Mouse (Mus musculus) A20 (cell line): ENCODE data around the gene Arid5b.

Experiments
- DNase-seq: peaks from one replicate; pipeline ENCODE4 v3.0.0-alpha.2; 2011; ENCODE audit warnings: low read depth, low spot score

Gene Arid5b

GRCm38 (mm10) chr10:68269789-68270188 is 8.8 kb downstream of the Arid5b start:
- DNase-seq: no peak

DNA sequence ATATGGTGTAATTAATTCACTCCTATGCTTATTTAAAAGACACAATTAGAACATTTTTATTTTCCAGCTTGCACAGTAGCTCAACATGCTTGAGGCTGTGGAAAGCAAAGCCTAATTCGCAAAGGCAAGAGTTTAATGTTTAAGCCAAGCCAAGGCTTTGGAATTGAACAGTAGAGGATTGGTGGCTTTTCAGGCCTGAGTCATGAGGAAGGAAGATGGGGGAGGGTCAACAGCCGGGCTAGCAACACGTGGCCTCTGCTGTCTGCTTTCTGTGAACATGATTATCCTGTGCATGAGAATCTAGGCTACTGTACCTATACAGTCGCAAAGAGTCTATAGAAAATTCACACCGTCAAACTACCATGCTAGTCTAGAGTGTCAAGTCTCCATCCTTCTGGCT is 9.9 kb downstream of the Arid5b start:
- DNase-seq: no peak

GRCm38 (mm10) chr10:68263969-68264688 is 14.4 kb downstream of the Arid5b start:
- DNase-seq: no peak

DNA sequence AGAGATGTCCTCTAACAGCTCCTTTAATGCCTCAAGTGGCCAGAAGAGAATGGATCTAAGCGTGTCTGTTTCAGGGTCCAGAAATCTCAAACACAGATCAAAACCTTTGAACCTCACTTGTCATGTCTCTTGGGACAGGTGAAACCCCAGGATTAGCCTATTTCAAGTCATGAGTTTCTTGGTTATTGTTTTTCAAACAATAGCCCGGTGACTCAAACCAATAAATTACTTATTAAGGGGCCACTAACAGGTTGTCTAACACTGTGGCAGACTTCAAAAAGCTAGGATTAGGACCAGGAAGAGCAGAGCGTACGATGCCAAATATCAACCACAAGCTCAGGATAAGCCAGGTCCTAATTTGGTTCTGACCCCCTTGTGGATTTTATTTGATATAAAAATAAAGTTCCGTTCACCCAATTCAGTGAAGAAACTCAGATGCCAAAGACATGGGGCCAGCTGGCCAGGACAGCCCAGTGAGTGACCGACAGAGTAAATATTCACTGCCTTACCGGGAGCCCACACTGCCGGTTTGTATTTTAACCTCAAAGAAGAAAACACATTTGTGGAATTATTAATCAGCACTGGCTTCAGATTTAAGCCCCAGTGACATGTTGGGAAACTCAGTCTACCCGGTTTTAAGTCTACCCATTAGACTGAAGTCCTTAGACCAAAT is 15.1 kb downstream of the Arid5b start:
- no peak for DNase-seq

GRCm38 (mm10) chr10:68259601-68260000 is 18.9 kb downstream of the Arid5b start:
- no peak for DNase-seq

DNA sequence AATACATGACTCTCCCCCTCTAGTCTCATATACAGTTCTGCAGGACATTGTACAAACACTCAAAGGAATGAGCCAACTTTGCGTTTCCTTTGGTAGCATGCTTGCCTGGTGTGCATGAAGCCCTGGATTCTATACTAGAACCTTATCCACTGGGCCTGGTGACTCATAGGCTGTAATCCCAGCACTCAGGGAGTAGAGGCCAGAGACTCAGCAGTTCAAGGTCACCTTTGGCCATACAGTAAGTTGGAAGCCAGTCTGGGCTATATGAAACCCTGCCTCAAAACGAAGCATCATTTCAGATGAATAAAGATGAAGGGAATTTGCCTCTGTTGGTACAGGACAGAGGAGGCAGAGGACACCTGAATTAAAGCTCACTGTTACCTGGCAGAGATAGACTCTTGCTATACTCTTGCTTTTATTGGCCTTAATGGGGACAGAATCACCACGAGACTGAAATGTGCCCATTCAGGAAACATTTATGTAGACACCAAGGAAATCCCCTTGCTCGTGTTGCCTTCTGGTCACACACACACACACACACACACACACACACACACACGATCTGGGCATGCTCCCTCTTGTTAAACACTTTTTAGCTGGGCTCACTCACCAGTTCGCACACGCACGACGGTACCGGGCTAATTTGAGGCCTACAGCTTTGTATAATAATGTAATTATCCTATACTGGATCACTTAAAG is 21.0 kb downstream of the Arid5b start:
- no peak for DNase-seq

DNA sequence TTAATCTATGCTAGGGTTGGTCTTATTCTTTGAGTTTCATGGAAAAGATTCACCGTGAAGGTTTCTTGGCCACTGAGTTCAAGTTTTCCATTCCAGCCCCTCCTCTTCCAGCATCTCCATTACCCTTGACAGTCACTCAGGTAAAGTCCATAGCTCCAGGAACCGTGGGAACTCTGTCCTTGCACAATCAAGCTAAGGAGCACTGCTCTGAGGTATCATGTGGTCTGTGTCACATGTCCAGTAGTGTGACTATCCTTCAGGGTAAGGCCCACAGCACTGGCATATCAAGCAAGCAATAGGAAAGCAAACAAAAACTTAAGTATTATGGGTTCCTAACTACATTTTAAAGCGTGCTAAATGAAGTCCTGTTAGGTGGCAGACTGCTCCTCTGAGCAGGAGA is 22.4 kb downstream of the Arid5b start:
- no peak for DNase-seq

GRCm38 (mm10) chr10:68253452-68254117 is 25.0 kb downstream of the Arid5b start:
- no peak for DNase-seq

DNA sequence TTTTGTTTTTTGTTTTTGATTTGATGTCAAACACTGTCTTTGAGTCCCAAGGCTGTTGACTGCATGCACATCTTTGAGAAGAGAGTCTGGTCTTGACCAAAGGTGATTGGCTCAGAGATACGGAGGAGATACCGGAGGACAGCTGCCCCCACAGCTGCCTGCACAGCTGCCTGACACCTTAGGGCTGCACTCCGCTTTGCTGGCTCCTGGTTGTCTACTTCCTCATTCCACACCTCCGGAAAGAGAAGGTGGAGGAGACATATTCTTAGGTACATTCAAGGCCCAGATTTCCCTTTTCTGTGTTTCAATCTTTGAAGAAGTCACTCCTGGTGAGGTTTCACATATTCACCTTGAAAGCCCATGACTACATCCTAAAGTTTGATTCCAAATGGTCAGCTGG is 25.9 kb downstream of the Arid5b start:
- DNase-seq: no peak

DNA sequence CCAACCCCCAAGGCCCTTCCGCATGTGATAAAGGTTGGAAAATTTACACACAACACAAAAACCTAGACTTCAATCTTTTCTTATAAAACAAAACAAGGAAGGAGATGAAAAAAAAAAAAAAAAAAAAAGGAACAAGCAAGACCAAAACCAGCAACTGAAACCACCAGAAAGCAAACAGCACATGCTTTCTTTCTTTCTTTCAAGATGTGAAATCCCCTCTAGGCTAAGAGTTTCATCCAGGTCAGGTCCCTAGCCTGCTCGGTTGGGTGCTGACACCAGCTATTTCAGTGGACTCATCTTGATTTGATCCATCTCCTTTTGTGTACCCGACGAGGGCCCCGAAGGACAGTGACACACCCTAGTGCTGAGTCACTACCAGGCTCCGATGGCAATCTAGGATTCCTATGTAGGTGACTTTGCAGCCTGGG is 29.2 kb downstream of the Arid5b start:
- peak; percentile 68 for DNase-seq

DNA sequence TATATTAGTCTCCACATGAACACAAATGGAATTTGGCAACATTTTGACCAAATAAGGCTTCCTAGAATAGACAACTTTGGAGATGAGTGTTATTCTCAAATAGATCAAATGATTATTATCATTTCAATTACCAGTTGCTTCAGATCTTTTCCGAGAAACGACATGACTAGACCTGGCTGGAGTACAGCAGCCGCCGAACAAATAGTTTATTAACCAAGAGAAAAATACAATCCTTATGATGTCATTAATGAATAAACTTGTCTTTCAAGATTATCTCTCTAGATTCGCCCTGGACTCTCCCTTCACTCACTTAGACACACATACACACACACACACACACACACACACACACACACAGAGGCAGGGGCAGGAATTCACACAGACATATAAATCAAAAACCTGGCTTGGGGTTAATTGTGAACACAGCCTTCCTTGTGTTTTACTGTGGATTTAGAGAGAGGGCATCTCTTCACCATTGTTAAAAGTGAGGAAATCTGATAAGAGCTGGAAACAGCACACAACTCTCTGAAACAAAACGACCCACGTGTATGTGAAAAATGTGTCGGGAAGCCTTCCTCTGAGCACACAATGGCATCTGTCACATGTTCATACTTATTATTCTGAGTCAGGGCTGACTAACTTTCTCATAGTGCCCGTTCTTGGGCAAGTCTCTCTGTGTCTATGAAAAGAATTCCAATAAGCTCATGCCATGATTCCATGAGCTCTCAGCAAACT is 30.1 kb downstream of the Arid5b start:
- peak; percentile 16 for DNase-seq

GRCm38 (mm10) chr10:68247490-68248280 is 30.9 kb downstream of the Arid5b start:
- no peak for DNase-seq

DNA sequence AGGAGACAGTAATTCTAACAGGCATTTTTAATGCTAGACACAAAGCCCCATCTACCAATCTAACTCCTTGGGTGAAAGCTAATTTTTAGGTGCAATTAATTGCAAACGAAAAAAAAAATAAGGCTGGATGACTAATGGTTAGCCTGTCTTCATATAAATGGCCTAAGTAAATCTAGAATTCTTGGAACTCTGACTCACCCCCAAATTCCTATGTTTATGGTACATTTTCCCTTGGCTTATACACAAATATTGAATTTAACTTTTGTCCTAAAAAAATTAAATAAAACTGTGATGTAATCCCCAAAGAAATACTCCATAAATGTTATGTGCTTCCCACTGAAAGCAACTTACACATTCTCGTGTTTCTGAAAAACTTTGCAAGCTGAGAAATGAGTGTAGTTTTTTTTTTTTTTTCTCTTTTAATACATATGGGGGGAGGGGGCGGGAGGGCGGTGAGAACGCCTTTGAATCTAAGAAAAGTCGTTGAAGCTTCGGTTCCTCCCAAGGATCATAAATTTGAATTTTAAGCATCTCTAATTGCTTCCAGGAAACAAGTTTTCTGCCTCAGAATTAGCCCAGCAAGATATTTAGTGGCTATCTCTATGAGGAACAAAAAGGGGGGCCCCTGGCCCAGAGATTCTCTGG is 31.8 kb downstream of the Arid5b start:
- peak; percentile 15 for DNase-seq

GRCm38 (mm10) chr10:68240804-68241485 is 37.6 kb downstream of the Arid5b start:
- peak; percentile 61 for DNase-seq

- DNase-seq: peak; percentile 56
These were observed 38.3 kb downstream of the Arid5b start for GRCm38 (mm10) chr10:68240094-68240803.

GRCm38 (mm10) chr10:68239426-68240070 is 39.0 kb downstream of the Arid5b start:
- no peak for DNase-seq

DNA sequence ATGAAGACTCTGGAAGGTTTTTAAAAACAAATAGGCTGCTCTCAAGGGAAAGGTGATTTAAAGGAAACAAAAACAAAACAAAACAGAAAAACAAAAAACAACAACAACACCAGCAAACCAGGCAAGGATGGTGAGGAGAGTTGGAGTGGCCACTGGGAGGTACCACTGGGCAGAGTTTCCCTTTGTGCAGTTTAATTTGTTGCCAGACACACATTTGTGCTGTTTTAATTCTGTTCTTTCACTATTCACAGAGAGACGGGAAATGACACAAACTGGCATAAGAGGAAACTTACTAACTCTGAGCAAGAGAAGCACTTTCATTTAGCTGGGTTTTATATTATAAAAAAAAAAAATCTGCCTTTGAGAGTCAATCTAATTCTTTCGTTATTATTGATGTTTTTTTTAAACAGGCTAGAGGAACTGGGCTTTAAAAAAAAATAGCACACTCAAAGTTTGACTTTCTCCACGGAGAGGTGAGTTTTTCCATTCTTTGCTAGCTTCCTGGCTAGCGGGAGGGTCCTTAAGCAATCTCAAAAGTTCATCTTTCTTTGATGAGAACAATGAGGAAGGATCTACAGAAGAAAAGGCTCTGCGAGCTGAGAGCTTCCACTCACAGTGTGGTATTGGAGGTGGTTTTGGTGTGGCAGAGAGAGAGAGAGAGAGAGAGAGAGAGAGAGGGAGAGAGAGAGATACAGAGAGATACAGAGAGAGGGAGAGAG is 39.7 kb downstream of the Arid5b start:
- DNase-seq: peak; percentile 23

DNA sequence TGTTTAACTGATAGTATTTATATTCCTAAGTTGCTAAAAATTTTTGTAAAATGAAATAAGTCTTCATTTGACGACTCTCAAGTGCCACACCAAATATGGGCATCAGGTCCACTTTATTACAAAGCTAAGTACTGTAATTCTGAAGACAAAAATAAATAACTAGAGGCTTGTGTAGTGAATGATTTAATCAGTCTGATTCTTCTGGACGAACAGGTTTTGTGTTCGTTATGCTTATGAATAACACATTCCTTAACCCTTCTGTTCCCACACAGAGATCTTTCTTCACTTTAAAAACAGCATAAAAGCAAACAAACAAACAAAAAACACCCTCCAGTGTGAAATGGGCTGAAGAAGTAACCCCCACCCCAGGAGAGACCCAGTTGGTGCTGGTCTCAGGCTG is 40.4 kb downstream of the Arid5b start:
- DNase-seq: no peak
